Mouse (Mus musculus): ENCODE data around the gene Csad.
A peak's percentile ranks its signal among the peaks of the same experiment; 100 is the strongest.

Gene Csad

DNA sequence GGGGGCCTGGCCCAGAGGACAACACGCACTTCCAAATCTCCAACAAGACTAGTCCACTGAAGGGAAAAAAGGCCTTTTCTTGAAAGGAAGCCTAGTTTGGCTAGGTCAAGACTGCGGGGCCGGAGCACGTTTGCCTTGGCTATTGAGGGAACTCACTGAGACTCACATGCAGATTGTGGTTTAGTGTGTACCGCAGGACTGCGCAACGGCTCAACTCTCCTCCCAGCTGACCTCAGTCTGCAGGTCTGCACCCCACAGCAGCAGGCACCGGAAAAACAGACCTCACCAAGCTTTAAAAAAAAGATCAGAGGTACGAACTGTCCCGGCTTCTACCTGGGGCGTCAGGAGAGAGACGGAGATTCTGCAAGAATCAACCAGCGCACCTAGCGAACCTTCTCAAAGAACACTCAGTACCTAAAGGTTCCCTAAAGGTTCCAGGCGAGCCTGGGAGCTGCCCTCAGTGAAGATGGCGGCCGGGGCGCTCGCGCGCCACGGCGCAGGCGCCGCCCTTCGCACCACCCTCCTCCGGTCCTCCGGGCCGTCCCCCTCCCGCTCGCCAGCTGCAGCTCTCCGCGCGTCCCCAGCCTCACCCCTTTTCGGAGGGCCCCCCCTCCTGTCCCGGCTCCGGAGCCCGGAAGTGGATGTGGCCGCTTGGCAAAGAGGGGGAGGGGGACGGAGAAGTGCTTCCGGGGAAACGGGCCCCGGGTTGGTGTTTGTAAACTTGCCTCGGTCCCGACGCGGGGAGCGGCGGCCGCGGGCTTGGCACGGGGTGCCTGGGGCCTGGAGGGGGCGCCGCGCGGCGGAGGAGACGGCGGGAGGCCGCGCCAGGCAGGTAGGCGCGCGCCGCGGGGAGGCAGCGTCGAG is 1.3 kb downstream of the Csad start, which contains the start of gene Zfp740:
Gene Zfp740, plus strand, starts transcription at position 279 of the 864 bp plus-strand sequence.
- DNase-seq (ENCODE audit: low spot score): peak; percentile 94

DNA sequence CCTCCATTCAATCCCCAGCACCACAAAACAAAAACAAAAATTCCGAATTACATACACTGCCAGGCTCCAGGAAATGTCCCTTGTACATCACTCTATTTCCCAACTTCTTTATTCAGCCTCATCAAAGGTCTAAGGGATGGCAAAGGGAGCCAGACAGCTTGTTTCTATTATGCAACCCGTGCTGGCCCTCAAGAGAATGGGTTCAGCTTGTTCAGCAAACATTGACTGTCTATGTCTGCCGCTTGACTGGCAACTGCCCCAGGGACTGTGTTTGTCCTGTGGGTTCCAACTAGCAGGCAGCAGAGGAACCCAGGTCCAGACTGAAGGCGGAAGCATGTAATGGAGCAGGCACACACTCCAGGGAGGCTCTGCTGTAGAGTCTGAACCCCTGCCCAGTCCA is 5.7 kb downstream of the Csad start:
- DNase-seq (ENCODE audit: low spot score): no peak

DNA sequence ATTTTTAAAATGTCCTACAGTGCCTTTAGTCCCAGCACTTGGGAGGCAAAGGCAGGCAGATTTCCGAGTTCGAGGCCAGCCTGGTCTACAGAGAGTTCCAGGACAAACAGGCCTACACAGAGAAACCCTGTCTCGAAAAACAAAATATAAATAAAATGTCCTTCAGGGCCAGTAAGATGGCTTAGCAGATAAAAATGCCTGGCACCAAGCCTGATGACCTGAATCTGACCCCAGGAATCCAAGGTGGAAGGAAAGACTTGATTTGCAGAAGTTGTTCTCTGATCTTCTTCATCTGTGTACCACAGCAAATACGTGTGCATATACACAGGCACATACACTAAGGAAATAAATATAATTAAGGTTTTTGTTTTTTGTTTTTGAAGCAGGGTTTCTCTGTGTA is 9.2 kb downstream of the Csad start:
- DNase-seq (ENCODE audit: low spot score): no peak

DNA sequence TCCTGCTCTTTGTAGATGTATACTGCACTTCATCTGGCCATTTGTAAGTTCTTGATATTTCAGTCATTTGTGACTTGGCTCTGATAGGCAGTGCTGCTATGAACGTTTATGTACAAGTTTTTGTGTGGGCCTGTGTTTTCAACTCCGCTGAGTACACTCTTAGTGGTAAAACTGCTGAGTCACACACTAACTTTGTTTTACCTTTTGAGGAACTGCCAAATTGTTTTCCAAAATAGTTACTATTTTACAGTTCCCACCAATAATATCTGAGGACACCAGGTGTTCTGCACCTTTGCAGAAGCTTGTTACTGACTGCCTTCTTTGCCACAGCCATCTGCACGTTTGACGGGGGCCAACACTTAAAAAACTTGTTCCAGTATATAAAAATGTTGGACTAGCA is 10.1 kb downstream of the Csad start:
- DNase-seq (ENCODE audit: low spot score): no peak

DNA sequence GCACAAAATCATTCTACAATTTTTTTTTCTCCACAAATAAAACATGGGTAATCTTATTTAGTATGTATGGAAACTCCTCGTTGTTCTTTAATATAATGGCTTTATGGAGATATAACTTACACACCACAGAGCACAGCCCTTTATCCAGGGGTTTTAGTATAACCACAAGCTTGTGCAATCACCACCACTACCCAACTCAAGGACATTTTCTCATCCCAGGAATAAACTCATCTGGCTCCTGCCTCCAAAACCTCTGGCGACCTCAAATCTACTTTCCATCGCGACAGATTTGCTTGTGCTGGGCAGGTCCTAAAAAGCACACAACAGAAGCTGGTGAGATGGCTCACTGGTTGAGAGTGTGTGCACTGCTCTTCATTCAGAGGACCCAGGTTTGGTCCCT is 10.9 kb downstream of the Csad start:
- DNase-seq (ENCODE audit: low spot score): no peak

DNA sequence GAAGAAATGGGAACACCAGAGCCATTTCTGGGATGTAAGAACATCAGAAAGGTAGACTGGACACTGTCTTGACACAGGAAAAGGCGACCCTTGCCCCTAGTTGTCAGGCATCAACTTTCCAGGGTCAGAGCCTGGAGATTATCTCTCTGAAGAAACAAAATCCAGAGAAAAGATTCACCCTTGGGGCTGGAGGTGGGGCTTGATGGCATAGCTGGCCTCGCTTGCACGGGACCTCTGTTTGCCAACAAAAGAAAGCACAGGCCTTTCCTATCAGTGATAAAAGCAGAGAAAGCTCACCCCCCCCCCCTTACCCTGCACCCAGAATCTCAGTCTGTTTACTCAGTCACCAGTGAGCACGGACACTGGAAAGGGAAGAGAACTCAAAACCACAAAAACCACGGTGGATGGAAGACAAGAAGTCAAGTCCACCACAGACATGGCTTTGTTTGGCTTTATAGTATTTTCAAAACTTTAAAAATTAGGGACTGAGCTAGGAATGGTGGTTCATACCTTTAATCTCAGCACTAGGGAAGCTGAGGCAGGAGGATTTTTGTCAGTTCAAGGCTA is 11.6 kb downstream of the Csad start:
- DNase-seq (ENCODE audit: low spot score): no peak

DNA sequence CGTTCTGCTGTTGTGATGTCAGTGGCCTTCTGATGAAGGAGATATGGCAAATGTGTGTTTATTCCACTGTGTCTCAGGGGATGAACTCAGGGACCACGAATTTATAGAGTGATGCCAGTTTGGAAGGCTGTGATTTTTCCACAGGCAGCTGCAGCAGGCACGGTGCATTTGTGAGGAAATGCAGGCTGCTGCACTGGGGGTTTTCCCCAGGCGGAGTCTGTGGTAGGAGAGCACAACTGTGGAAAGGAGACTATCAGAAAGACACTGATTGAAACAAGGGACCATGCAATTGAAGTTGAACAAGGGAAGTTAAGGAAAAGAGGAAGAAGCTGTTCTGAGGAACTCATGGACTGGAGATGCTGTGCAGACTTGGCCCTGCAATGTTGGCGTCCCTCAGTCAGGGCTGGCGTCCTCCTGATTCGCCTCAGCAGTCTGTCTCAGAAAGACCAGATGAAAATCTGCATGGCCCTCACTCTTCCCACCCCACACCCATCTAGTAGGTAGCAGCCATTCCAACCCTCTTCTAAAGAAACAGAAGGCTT is 12.2 kb downstream of the Csad start:
- no peak for DNase-seq (ENCODE audit: low spot score)

DNA sequence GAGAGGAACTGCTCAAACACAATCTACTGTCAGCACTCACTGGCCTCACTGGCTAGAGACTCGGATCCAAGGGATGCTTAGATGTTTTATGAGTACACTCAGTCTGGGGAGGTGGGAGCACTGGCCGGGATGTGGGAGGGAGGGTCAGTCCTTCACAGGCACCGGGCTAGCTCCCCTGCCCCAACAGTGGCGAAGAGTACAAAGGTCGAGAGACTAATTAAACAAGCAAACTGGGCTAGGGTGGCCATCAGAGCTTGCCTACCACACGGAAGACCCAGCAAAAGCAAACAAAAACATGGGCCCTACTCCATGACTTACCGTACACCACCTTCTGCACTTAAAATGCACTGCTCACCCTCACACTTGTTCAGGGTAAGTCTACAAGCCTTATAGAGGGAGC is 12.8 kb downstream of the Csad start:
- no peak for DNase-seq (ENCODE audit: low spot score)

DNA sequence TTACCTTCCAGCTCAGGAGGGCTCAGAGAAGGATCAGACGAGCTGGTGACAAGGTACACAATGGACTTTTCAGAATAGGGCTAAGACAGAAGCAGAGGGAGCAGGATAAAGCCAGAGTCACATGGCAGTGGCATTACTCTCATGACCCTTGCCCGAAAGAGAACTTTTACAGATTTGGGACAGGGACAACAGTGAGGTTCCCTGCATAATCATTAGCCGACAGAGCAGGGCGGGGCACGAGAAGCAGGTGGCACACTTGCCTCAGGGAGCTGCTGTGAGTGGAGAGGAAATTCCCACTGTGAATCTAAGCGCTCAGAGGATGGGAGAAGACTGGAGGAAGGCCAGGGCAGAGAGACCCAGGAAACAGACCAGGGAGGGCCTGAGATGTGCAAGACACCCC is 15.6 kb downstream of the Csad start:
- DNase-seq (ENCODE audit: low spot score): no peak

DNA sequence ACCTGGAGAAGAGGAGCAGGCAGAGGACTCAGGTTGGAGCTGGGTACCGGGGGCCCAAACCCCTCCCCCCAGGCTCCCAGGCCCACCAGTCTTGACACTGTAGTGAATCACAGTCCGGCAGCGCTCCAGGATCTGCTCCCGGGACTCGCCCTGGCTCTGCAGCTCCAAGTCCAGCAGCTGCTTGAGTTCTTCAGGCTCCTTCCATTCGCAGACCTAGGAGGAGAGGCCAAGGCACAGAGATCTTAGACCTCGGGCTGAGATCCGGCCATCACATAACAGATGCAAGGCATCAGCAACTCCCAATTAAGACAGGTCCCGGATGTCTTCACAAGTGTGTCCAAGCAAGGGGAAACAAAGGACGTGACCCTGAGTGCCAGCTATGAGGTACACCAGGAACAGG is 16.4 kb downstream of the Csad start:
- no peak for DNase-seq (ENCODE audit: low spot score)

DNA sequence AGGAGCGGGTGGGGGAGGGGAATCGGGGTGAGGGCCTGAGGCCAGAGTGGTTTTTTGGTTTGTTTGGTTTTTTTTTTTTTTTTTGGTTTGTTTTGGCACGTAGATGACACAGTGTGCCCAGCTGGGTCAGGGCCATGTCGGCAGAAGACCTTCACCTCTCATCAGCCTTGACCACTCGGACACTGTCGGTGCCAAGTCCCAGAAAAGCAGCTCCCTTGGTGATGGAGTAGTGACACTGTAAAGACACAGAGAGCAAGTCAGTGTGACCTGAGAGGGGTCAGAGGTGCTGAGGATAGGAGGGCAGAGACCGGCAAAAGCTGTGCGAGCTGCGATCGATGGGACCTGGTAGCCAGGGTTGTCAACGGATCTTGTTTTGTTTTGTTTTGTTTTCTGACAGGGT is 18.3 kb downstream of the Csad start:
- no peak for DNase-seq (ENCODE audit: low spot score)

DNA sequence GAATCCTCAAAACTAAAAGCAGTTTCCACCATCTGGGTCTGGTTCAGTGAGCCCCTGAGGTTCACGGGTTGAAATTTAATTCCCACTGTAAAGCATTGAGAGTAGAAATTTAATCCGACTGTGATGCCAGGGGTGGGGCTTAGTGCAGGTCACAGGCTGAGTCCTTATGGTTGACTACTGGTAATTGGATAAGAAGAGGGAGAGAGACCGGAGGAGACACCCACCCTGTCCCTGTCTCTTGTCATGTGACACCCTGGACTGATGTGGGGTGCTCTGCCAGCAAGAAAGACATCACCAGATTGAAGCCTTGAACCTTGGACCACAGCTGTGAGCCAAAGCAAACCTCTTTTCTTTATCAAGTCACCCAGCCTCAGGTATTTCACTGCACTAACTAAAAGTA is 21.4 kb downstream of the Csad start:
- DNase-seq (ENCODE audit: low spot score): no peak

DNA sequence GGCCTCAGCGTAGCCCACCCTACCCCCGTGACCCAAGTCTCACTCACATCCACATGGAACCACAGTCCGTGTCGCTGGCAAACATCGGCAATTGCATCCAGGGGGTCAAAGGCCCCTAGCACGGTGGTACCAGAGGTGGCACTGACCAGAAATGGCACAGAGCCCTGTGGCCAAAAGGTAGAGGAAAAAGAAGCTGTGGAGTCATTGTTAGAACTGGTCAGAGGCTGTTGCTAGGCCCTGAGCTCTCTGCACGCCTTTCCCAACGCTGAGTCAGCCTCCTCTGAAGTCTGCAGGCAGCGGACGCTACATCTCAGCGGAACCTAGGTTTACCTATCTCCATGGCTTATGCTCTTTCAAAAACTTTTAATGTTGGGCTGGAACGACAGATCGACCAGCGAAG is 24.6 kb downstream of the Csad start:
- DNase-seq (ENCODE audit: low spot score): no peak

DNA sequence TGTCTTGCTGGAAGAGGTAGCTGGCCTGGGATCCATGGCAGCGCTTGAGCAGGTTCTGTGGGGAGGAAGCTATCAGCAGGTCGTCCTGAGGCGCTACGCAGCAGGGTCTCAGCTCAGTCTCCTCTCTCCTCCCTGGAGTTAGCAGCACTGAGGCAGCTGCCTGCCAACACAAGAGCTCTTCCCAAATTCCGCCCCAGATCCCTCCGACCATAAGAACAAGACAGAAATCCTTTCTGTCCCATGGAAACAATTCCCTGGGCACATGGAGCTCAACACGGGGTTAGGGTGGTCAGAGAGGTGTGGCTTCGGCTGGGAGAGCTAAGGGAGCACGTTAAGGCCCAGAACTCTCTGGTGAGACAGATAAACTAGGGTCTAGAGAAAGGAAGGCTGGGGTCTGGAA is 25.4 kb downstream of the Csad start:
- no peak for DNase-seq (ENCODE audit: low spot score)

DNA sequence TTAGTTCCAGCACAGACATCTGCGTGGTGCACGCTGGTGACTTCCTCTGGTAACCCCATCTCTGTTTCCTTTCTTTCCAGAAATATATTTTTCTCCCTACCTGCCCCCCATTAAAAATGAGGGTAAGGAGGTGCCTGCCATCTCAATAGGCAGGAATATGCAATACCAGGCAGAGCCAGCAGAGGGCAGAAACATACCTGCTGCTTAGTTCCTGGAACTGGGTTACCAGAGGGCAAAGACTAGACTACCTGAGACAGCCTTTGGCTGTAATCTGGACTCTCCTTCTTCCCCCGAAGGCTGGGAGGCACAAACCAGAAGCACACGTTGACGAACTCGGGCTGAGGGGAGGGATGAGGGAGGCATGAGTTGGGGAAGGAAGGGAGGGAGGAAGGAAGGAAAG is 26.2 kb downstream of the Csad start:
- peak; percentile 73 for DNase-seq (ENCODE audit: low spot score)

DNA sequence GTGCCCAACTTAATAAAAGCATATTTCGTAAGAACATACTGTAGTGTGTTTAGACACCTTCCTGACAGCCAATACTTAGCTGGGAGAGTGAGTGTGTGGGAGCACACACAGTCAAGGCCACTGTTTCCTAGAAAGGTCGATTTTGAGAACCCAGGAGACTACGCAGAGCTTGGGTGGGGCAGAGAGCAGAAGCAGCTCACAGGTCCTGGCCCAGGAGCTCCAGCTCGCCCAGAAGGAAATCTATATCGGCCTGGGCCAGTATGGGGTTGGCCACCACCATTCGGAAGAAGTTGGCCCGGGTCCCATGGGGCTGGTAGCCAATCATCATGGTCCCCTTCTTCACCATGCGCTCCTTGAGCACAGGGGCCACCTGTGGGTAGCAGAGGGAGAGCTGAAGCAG is 27.1 kb downstream of the Csad start:
- DNase-seq (ENCODE audit: low spot score): no peak

DNA sequence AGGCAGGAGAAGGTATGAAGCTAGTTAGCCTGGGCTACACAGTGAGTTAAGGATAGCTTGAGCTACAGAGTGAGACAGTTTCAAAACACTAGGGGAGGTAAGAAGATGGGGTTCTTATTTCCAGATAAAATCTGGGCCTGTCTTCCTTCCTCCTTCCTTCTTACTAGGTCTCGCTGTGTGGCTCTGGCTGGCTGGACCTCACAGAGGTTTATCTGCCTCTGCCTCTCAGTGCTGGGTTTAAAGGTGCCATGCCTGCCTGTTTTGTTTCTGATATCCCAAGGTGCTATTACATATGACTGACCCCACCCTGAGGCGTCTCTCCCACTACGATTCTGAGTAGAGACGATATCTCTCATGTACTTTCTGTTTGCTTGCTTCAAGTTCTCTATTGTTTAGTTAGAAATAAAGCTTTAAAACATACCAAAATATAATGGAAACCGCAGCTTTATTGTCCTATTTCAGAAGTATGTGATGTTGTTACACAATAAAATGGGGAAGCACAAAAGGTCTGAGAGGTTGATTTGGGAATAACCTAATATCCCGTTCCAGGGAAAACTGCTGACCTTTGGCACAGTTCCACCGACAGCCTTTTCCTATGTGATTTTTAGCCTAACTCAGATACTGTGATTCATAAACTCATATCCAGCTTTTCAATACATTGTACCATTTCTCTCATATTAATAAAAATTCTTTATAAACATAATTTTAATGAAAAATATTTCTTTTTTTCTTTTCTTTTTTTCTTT is 27.8 kb downstream of the Csad start:
- DNase-seq (ENCODE audit: low spot score): no peak

DNA sequence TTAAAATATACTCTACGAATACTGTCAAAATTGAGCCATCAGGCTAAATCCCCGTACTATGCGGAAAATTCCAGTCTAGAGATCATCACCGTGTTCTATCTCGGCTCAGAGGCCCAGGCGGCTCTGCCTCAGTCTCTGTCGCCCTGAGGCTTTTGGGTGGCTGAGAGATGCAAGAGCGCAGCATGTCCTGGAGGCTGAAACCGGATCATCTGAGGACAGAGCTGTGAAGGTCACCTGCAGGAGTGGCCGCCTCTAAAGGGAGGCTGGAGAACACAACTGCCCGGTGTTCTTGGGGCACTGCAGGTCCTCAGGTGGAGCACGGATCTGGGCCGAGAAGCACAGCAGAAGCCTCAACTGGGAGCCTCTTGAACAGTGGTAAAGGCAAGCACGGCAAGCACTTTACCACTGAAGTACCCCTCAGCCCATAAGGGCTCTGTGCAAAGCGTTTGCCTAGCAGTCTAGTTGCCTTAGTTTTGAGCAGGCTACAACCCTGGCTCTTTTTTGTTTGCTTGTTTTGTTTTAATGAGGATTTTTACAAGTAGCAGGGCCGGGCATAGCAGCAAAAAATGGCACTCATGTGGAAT is 28.7 kb downstream of the Csad start:
- no peak for DNase-seq (ENCODE audit: low spot score)

DNA sequence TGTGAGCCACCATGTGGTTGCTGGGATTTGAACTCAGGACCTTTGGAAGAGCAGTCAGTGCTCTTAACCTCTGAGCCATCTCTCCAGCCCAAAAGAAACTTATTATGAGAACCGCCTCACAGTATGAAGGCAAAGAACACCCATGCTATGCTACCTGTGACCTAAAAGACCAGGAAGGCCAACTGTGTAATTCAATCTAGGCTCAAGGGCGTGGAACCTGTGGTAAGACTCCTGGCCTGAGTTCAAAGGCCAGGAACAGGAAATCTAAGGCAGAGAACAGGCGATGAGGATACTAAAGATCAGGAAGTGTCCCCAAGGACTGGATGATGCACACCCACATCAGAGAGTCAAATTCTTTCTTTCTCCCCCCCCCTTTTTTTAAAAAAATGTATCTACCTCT is 30.9 kb downstream of the Csad start:
- DNase-seq (ENCODE audit: low spot score): no peak

DNA sequence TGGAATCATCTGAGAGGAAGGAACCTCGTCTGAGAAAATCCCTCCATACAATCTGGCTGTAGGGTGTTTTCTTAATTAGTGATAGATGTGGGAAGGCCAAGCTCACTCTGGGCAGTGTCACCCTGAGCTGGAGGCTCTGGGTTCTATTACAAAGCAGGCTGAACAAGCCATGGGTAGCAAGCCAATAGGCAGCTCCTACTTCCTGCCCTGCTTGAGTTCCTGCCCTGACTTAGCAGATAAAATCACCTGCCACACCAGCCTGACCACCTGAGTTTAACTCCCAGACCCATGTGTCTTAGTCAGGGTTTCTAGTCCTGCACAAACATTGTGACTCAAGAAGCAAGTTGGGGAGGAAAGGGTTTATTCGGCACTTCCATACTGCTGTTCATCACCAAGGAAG is 35.5 kb downstream of the Csad start:
- no peak for DNase-seq (ENCODE audit: low spot score)

DNA sequence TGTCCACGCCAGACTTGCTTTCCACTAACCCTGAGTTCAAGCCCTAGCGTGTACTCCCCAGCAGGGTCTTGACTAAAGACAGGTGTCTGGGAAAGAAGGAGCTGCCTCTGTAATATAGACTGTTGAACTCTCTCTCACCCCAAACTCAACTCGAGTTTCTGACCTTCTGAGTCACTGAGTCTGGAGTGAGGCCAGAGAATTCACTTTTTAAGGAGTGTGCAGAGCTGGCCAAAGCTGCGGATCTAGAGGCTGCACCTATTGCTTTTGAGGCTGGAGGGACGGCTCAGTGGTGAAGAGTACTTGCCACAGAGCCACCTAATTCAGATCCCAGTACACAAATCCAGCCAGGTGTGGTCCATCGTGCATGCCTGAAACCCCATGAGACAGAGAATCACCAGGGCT is 36.9 kb downstream of the Csad start:
- no peak for DNase-seq (ENCODE audit: low spot score)

DNA sequence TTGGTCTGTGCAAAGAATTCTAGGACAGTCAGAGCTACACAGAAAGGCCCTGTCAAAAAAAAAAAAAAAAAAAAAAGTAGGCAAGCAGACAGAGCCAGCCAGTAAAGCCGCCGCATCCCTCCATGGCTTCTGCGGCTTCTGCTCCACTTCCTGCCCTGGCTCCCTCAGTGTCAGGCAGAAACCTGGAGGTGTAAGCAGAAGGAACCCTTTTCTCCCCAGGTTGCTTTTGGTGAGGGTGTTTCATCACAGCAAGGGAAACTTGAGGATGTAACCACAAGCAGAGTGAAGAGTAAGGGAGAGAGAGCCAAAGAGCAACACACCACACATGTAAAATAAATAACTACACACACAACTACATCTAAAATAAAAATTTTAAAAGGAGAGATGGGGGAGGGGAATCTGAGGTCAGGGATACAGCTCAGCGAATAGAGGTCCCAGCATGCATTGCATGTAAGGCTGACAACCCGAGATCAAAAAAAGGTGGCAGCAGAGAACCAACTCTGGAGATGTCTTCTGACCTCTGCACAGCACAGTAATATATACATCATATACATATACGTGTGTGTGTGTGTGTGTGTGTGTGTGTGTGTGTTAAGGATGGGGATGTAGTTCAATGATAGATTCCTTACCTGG is 38.9 kb downstream of the Csad start:
- DNase-seq (ENCODE audit: low spot score): no peak

All from left cerebral cortex, adult 11 months (tissue).